Mouse (Mus musculus): ENCODE results near the gene Nmrk2.

Gene Nmrk2

DNA sequence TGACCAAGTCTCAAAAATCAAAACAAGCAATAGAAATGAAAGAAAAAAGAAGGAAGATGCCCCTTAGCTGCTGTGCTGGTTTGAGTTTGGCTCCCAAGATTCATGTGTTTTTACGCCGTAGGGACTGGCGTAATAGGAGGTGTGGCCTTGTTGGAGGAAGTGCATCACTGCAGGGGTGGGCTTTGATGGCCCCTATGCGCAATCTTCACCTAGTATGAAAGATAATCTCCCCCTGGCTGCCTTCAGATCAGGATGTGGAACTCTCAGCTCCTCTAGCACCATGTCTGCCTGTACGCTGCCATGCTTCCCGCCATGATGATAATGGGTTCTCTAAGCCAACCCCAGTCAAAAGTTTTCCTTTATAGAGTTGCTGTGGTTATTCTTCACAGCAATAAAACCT is 14.4 kb upstream of the Nmrk2 start:
- DNase-seq = no peak

DNA sequence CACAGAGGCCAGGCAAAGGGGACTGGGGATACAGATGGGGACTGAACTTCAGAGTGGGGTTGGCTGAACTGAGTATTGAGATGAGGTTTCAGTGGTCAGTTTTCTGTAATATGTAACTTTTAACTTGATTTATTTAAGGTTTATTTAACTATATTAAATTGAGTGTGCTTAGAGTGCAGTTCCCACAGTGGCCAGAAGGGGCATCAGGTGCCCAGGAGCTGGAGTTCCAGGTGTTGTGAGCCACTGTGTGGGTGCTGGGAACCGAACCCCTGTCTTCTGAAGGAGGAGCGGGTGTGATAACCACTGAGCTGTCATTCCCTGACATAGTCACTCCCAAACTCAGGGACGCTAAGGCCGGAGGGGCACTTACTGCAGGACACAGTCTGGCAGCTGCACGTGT is 8.3 kb upstream of the Nmrk2 start:
- DNase-seq = no peak

DNA sequence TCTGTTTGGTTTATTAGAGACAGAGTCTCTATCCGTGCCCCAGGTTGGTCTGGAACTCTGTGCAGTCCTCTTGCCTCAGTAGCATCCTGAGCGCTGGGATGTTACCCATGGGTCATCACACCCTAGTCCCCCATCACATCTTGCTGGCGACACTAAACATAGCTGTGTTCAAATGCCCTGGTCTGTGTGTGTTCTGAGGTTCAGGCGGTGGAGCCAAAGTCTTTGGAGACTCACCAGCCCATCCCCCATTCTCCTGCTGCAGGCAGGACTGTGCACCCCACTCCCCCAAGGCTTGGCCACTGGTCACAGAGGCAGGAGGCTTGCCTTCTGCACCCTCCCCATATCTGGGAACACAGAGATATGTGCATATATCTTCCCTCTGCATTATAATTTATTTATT is 2.3 kb upstream of the Nmrk2 start:
- DNase-seq = no peak

GRCm38 (mm10) chr10:81202978-81203720 is 1.3 kb upstream of the Nmrk2 start:
- no peak for DNase-seq

DNA sequence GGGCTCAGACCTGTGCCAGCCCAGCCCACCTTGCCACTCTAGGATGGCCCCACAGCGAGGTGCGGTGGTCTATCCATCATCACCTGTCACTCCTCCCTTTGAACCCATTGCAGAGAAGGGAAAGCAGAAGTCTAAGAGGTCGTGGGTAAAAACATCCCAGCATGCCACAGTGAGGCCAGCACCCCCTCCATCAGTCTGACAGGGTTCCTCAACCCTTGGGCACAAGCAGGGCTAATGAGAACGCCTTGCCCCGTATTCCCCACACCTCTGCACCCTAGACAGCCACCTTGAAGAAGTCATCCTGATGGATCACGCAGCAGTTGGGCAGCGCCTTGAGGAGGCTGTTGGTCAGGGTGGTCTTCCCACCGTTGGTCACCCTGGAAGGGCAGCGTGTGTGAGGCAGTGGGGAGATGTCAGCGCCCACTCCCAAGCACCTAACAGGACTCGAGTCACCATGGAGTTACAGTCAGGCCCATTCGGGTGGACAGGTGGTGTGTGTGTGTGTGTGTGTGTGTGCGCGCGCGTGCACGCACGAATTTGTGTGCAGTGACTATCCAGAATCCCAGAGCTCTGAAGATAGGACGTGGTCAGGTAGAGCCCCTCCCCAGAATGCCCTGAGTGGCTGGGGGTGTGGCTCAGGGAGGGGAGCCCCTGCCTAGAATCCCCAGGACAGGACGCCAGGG is 1.1 kb downstream of the Nmrk2 start:
- no peak for DNase-seq

DNA sequence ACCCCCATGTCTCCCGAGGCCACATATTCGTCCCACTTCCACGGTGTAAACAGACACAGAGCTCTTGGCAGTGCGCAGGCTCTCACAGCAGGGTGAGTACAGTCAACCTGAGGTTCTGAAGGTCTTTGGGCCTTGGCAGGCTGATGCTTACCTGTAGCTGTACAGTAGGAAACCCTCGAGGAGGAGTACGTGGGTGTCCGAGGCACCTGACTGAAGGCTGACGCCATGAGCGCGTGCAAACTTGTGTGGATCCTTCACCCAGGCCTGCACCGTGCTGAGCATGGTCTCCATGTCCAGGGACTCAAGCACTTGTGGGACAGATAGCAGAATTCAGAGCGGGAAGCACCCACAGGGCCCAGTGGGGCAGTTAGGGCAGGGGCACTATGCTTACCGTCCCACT is 1.7 kb downstream of the Nmrk2 start:
- DNase-seq = no peak

GRCm38 (mm10) chr10:81198990-81199389 is 2.9 kb downstream of the Nmrk2 start:
- no peak for DNase-seq

- peak in 1 of 2 experiments; percentile 68 for DNase-seq
These were observed 3.6 kb downstream of the Nmrk2 start for GRCm38 (mm10) chr10:81198230-81198629.

- no peak for DNase-seq
These were observed 4.5 kb downstream of the Nmrk2 start for GRCm38 (mm10) chr10:81197305-81197704.

DNA sequence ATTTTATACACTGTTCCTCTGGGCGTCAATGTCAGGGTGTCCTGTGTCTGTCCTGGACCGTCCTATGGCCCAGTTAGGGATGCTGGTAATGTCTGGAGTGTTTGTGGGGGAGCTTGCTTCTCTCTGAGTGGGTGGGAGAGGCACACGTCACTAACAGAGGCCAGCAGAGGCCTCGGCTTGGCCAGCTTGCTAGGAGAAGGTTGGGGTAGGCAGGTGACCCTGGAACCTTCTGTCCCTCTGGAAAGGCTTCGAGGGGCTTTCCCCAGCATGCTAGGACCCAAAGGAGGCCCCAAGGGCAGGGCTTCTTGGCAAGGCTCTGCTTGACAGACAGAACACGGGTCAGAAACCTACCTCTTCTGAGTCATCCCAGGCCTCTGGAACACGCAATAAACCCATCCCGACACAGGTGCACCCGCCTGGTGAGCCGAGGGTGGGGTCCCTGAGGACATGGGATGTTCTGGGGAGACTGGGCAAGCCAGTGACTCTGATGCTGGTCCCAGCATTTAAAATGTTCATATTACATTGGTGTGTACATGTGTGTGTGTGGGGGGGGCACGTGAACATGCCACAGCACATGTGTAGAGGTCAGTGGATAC is 5.3 kb downstream of the Nmrk2 start:
- no peak for DNase-seq

DNA sequence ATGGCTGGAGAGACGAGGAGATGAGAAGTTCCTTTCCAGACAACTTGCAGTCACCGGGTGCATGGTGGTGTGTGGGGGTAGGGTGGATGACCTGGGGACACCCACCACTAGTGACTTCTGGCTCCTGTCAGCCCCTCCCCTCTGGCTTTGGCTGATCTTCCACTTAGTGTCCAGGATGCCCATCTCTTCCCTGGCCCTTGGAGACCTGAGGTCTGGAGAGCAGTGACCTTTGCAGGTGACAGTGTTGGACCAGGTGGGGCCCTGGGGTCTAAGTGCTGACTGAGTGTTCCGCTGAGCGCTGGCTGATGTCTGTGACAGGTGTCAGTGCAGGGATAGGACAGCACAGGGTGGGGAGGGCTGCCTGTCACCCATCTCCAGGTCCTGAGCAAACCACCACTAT is 6.6 kb downstream of the Nmrk2 start:
- DNase-seq = no peak

GRCm38 (mm10) chr10:81193991-81194774 is 7.7 kb downstream of the Nmrk2 start:
- peak; percentile 51 to 60 for DNase-seq

- DNase-seq = no peak
These were observed 8.8 kb downstream of the Nmrk2 start for GRCm38 (mm10) chr10:81192968-81193501.

- peak; percentile 80 to 85 for DNase-seq
These were observed 9.4 kb downstream of the Nmrk2 start for GRCm38 (mm10) chr10:81192270-81192967.

GRCm38 (mm10) chr10:81191342-81191982 is 10.4 kb downstream of the Nmrk2 start:
- DNase-seq = no peak

GRCm38 (mm10) chr10:81190912-81191321 is 10.9 kb downstream of the Nmrk2 start:
- DNase-seq = no peak

GRCm38 (mm10) chr10:81190236-81190911 is 11.5 kb downstream of the Nmrk2 start:
- DNase-seq = peak in 1 of 2 experiments; percentile 23

- no peak for DNase-seq
These were observed 12.0 kb downstream of the Nmrk2 start for GRCm38 (mm10) chr10:81189821-81190220.

- no peak for DNase-seq
These were observed 14.7 kb downstream of the Nmrk2 start for GRCm38 (mm10) chr10:81187161-81187560.

GRCm38 (mm10) chr10:81184765-81185164 is 17.1 kb downstream of the Nmrk2 start:
- DNase-seq = no peak

GRCm38 (mm10) chr10:81183805-81184204 is 18.0 kb downstream of the Nmrk2 start, which contains the start of gene 4930442H23Rik:
TSS of gene 4930442H23Rik (minus strand) at chr10:81183849.
- no peak for DNase-seq
